Mouse (Mus musculus): ENCODE data around the gene Faap24.

DNA sequence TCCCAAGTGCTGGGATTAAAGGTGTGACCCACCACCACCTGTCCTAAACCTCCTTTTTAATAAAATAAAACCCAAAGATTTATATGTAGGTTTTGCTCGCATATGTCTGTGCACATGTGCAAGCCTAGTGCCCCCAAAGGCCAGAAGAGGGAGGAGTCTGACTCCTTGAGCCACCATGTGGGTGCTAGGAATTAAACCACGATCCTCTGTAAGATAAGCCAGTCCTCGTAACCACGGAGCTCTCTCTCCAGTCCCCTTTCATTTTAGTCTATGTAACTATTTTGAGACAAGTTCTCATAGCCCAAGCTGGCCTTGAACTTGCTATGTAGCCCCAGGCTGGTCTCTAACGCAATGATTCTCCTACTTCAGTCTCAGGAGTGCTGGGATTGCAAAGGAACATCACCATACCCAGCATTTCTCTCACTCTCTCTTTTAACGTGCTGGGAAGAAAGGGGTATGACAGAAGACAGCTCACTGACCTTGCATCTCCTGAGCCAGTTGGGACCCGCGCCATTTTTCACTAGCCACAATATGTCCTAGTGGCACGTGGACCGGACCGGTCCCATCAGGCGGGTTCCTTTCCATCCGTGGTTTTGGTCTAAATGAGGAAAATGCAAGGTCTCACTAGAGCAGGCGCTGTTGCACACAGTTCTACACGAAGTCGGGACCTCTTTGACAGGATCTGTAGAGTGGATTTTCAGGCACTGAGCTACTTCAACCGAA, 741 bp downstream of the Faap24 start:
- no peak for TF ChIP-seq POLR2A (IDR thresholded peaks at IDR 0.05; ENCODE audit: extremely low read depth, insufficient read depth, low read length)
- TF ChIP-seq CTCF (IDR thresholded peaks at IDR 0.05; ENCODE audit: extremely low read depth, insufficient read depth, low read length) = no peak
